Mouse (Mus musculus): ENCODE measurements around the gene Itgae.

GRCm38 (mm10) chr11:73049335-73049734, 41.0 kb upstream of the Itgae start:
- TF ChIP-seq GATA1 (IDR thresholded peaks at IDR 0.05; ENCODE audit: low read length), result no peak
- no peak for TF ChIP-seq TAL1 (IDR thresholded peaks at IDR 0.05; ENCODE audit: low read length)
